Mouse (Mus musculus) erythroblast, embryonic 14.5 days (primary cell): ENCODE measurements around the gene Grxcr1. TPM values are rescaled to one million over a fixed set of nuclear protein-coding genes. Genes with fewer than 3 reads are reported as not detected.

Experiments
- H3K27me3 ChIP-seq: 2 replicates; pipeline ENCODE4 v1.6.1; 2012; ENCODE audit warnings: inconsistent platforms; ENCODE audit not compliant: control insufficient read depth
- H3K36me3 ChIP-seq: 2 replicates; pipeline ENCODE4 v1.6.1; 2012; ENCODE audit warnings: mild to moderate bottlenecking, inconsistent platforms; ENCODE audit not compliant: control insufficient read depth
- H3K4me1 ChIP-seq: 2 replicates; pipeline ENCODE4 v1.6.1; 2012; ENCODE audit warnings: inconsistent platforms; ENCODE audit not compliant: control insufficient read depth
- H3K4me3 ChIP-seq: replicated peaks from 2 replicates; pipeline ENCODE3; 2012; ENCODE audit warnings: moderate library complexity, mild to moderate bottlenecking, inconsistent platforms
- H3K9me3 ChIP-seq: 2 replicates; pipeline ENCODE4 v1.6.1; 2012; ENCODE audit warnings: low read length, inconsistent platforms, mixed read lengths; ENCODE audit not compliant: control insufficient read depth
- GATA1 ChIP-seq: IDR thresholded peaks from 2 replicates; pipeline ENCODE4 v1.6.1; 2012; ENCODE audit warnings: low read length, inconsistent platforms, mixed read lengths
- TAL1 ChIP-seq: IDR thresholded peaks from 3 replicates; pipeline ENCODE4 v1.6.1; 2012; ENCODE audit warnings: low read length, inconsistent platforms, mixed read lengths
- polyA plus RNA-seq: library from polyadenylated mRNA; stranded (reverse); fragments of >175 nt; gene quantifications from 2 replicates; pipeline ENCODE4 v1.2.3, GENCODE M21; 2012

The Grxcr1 gene
- polyA plus RNA-seq, 1 experiment: not detected

GRCm38 (mm10) chr5:68070308-68070707, 38.7 kb downstream of the Grxcr1 start:
- no peak overlapping the region for H3K4me3 ChIP-seq
- no peaks in the 10 kb centered on the region for H3K36me3 ChIP-seq
- TF ChIP-seq TAL1 (no peak), GATA1 (no peak)
- H3K27me3 ChIP-seq: no peaks in the 10 kb centered on the region
- H3K4me1 ChIP-seq: no peaks in the 10 kb centered on the region
- H3K9me3 ChIP-seq: no peaks in the 10 kb centered on the region

DNA sequence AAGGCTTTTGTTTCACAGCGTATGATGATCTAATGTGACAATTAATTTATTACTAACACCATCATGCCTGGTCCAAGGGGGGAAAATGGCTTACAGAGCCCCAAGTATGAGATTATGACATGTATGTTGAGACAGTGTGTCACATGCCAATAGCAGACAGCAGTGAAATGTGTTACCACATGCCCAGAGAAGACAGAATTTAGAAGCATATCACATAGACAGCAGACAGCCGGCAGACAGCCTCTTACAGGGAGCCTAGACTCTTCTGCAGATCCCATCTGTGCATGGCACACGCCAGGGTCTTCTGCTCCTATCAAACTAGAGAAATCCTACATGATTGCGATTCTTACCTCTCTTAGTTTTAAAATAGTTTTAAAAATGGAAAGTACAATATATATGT, 40.2 kb downstream of the Grxcr1 start:
- Histone ChIP-seq H3K4me3 (no peak overlapping the region), H3K36me3 (no peaks in the 10 kb centered on the region), H3K4me1 (no peaks in the 10 kb centered on the region), H3K27me3 (no peaks in the 10 kb centered on the region), H3K9me3 (no peaks in the 10 kb centered on the region)
- no peak for TF ChIP-seq GATA1

- no peaks in the 10 kb centered on the region for H3K4me1 ChIP-seq
- TF ChIP-seq GATA1 (no peak), TAL1 (no peak)
- H3K9me3 ChIP-seq: no peaks in the 10 kb centered on the region
- H3K36me3 ChIP-seq: no peaks in the 10 kb centered on the region
- no peaks in the 10 kb centered on the region for H3K27me3 ChIP-seq
- H3K4me3 ChIP-seq: no peak overlapping the region
These were observed 55.0 kb downstream of the Grxcr1 start for GRCm38 (mm10) chr5:68086535-68087098.

DNA sequence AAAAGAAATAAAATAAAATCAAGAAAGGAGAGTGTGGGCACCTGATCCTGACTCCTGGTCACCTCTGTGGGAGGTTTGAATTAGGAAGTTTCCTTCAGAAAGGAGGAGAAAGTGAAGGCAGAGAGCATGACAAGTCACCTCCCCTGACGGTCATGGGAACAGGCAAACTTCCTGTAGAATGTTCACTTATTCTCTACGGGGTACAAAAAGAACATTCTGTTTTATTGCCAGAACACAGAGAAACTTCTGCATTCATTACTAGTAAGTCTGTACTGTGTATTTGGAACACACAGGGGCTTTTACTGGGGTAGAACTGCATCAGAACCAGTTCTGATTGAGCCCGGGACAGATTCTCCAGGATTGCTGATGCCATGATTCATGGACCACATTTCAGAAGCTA, 55.5 kb downstream of the Grxcr1 start:
- Histone ChIP-seq H3K9me3 (no peaks in the 10 kb centered on the region), H3K27me3 (no peaks in the 10 kb centered on the region), H3K4me1 (no peaks in the 10 kb centered on the region), H3K4me3 (no peak overlapping the region), H3K36me3 (no peaks in the 10 kb centered on the region)
- TF ChIP-seq GATA1: no peak

DNA sequence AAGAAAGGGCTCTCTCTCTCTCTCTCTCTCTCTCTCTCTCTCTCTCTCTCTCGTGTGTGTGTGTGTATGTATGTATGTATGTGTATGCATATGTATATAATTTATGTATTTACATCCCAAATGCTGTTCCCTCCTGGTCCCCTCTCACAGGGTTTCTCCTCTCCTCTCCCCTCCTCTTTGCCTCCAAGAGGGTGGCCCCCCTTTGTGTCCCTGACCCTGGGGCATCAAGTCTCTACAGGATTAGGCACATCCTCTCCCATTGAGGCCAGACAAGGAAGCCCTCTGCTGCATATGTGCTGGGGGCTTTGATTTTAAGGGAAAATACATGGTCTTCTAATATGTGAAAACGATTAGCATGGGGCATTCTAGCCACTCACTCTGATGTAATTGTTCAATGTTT, 61.5 kb downstream of the Grxcr1 start:
- TF ChIP-seq TAL1 (no peak), GATA1 (no peak)
- no peaks in the 10 kb centered on the region for H3K36me3 ChIP-seq
- no peaks in the 10 kb centered on the region for H3K27me3 ChIP-seq
- no peaks in the 10 kb centered on the region for H3K4me1 ChIP-seq
- H3K9me3 ChIP-seq: no peaks in the 10 kb centered on the region
- H3K4me3 ChIP-seq: no peak overlapping the region

DNA sequence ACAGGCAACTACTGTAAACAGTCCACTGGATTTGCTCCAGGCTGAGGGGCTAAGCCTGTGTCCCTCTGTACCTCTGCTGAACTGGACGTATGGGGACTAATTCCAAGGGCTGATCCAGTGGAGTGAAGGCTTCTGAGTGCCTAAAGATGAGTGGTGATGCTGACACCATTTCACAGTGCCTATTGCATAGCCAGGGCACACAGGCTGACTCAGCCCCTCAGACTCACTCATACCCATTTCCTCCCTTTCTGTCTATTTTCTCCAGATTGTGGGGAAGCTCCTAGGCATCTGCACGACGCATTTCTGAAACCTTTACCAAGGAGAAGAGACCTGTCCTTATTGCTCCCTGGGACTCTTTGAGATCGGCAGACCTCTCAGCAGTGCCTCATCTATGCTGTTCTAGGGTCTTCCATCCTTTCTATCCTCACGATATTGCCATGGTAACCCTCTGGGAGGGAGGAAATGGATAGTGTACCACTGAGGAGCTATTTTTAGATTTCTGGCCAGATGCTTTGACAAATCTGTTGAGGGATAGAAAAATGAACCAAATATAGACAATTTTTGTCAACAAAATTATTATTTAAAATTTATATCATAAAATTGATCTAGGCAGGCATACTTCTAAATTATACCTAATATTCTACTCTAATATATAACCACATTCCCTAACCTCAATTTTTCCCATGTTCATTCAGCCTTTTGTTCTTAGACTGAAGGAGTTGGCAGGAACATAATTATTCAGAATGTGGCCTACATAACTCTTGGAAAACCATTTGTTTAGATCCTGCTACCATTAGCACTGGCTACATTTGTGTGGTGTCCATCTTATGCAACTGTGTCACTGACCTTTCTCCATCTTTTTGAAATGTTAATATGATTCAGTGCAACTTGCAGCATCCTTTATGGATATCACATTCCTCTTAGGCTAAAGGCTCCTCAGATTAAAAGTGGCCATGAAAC, 66.3 kb downstream of the Grxcr1 start:
- Histone ChIP-seq H3K9me3 (no peaks in the 10 kb centered on the region), H3K4me1 (no peaks in the 10 kb centered on the region), H3K27me3 (no peaks in the 10 kb centered on the region), H3K36me3 (no peaks in the 10 kb centered on the region), H3K4me3 (no peak overlapping the region)
- TF ChIP-seq GATA1: no peak
- TF ChIP-seq TAL1: no peak

- Histone ChIP-seq H3K4me3 (no peak overlapping the region), H3K9me3 (no peaks in the 10 kb centered on the region), H3K4me1 (no peaks in the 10 kb centered on the region), H3K27me3 (no peaks in the 10 kb centered on the region), H3K36me3 (no peaks in the 10 kb centered on the region)
- TF ChIP-seq GATA1: no peak
- TF ChIP-seq TAL1: no peak
These were observed 80.9 kb downstream of the Grxcr1 start for GRCm38 (mm10) chr5:68112430-68113036.

- Histone ChIP-seq H3K9me3 (no peaks in the 10 kb centered on the region), H3K4me3 (no peak overlapping the region), H3K36me3 (no peaks in the 10 kb centered on the region), H3K27me3 (no peaks in the 10 kb centered on the region), H3K4me1 (no peaks in the 10 kb centered on the region)
- TF ChIP-seq TAL1 (no peak), GATA1 (no peak)
These were observed 89.2 kb downstream of the Grxcr1 start for GRCm38 (mm10) chr5:68120880-68121279.

GRCm38 (mm10) chr5:68122883-68123282, 91.2 kb downstream of the Grxcr1 start:
- Histone ChIP-seq H3K9me3 (no peaks in the 10 kb centered on the region), H3K4me3 (no peak overlapping the region), H3K27me3 (no peaks in the 10 kb centered on the region), H3K4me1 (no peaks in the 10 kb centered on the region), H3K36me3 (no peaks in the 10 kb centered on the region)
- no peak for TF ChIP-seq TAL1
- no peak for TF ChIP-seq GATA1
